Mouse (Mus musculus) CH12.LX (cell line): ENCODE data around the gene Tmem191c. TPM values are rescaled to one million over a fixed set of nuclear protein-coding genes. Genes with fewer than 3 reads are reported as not detected.

Source experiments
- DNase-seq: peaks from one replicate; pipeline ENCODE4 v3.0.0-alpha.2; 2013; ENCODE audit errors: extremely low read depth
- H3K27ac ChIP-seq: 2 replicates; pipeline ENCODE4 v1.5.1; 2012; ENCODE audit warnings: low read depth, mild to moderate bottlenecking, control low read depth, moderate library complexity; ENCODE audit not compliant: insufficient read depth
- H3K27me3 ChIP-seq: replicated peaks from 2 replicates; pipeline ENCODE3; 2012; ENCODE audit warnings: inconsistent platforms
- H3K36me3 ChIP-seq, 2 experiments: replicated peaks in 1 of 2; 2 replicates each; pipeline versions ENCODE3 to v1.6.1; 2012; ENCODE audit warnings: inconsistent platforms in 1 of 2, low read length in 1 of 2, mild to moderate bottlenecking in 1 of 2, mixed read lengths in 1 of 2, moderate library complexity in 1 of 2; ENCODE audit not compliant: control insufficient read depth in 1 of 2, insufficient read depth in 1 of 2
- H3K4me1 ChIP-seq, 2 experiments: 2 replicates each; pipeline ENCODE4 v1.6.1; 2012; ENCODE audit warnings: inconsistent platforms in 1 of 2, moderate library complexity in 1 of 2; ENCODE audit not compliant: insufficient read depth in 2 of 2, control insufficient read depth in 1 of 2
- H3K4me2 ChIP-seq: 2 replicates; pipeline ENCODE4 v1.6.1; 2012; ENCODE audit warnings: low read depth, mild to moderate bottlenecking, control low read depth; ENCODE audit not compliant: poor library complexity, insufficient read depth, severe bottlenecking
- H3K4me3 ChIP-seq, 3 experiments: fragments of 150-350 bp in 1 of 3; sonication (generic) in 1 of 3; replicated peaks in 1 of 3; 2 replicates each; pipeline versions ENCODE3 to v1.5.1; 2011 to 2012; ENCODE audit warnings: low read depth in 2 of 3, low read length in 2 of 3, mild to moderate bottlenecking in 2 of 3, moderate library complexity in 2 of 3, control low read depth in 1 of 3, improper control_type of control experiment in 1 of 3, inconsistent platforms in 1 of 3, mixed read lengths in 1 of 3; ENCODE audit not compliant: poor library complexity in 1 of 3
- H3K79me2 ChIP-seq: replicated peaks from 2 replicates; pipeline ENCODE4 v1.6.1; 2012; ENCODE audit warnings: mild to moderate bottlenecking, moderate library complexity; ENCODE audit not compliant: control insufficient read depth, poor library complexity, insufficient read depth, severe bottlenecking; ENCODE audit errors: extremely low read depth
- H3K9ac ChIP-seq: 2 replicates; pipeline ENCODE4 v1.6.1; 2012; ENCODE audit warnings: low read depth, mild to moderate bottlenecking, control low read depth, moderate library complexity; ENCODE audit not compliant: insufficient read depth
- H3K9me3 ChIP-seq: replicated peaks from 2 replicates; pipeline ENCODE3; 2012; ENCODE audit warnings: low read length, inconsistent platforms, mixed read lengths
- CTCF ChIP-seq, 2 experiments: IDR thresholded peaks in 1 of 2; conservative IDR thresholded peaks in 1 of 2; 2 replicates each; pipeline ENCODE4 v1.5.1; 2011 to 2012; ENCODE audit warnings: low read depth in 2 of 2, low read length in 2 of 2, improper control_type of control experiment in 1 of 2, inconsistent platforms in 1 of 2, mild to moderate bottlenecking in 1 of 2, moderate library complexity in 1 of 2
- E2F4 ChIP-seq: IDR thresholded peaks from 2 replicates; pipeline ENCODE4 v1.6.1; 2011; ENCODE audit warnings: low read depth, low read length, improper control_type of control experiment; ENCODE audit not compliant: insufficient replicate concordance
- EP300 ChIP-seq: IDR thresholded peaks from 2 replicates; pipeline ENCODE4 v1.6.1; 2011; ENCODE audit warnings: low read length, improper control_type of control experiment
- ETS1 ChIP-seq: conservative IDR thresholded peaks from 2 replicates; pipeline ENCODE4 v1.6.1; 2012; ENCODE audit warnings: low read depth, mild to moderate bottlenecking, inconsistent platforms, low read length, improper control_type of control experiment, moderate library complexity
- HCFC1 ChIP-seq: IDR thresholded peaks from 2 replicates; pipeline ENCODE4 v1.6.1; 2012; ENCODE audit warnings: low read depth, mild to moderate bottlenecking, inconsistent platforms, low read length, improper control_type of control experiment
- KAT2A ChIP-seq: IDR thresholded peaks from 2 replicates; pipeline ENCODE4 v1.6.1; 2012; ENCODE audit warnings: low read length, improper control_type of control experiment, inconsistent platforms; ENCODE audit not compliant: insufficient replicate concordance
- MAFK ChIP-seq: IDR thresholded peaks from 2 replicates; pipeline ENCODE4 v1.6.1; 2011; ENCODE audit warnings: low read length, improper control_type of control experiment; ENCODE audit not compliant: insufficient replicate concordance
- MAZ ChIP-seq: IDR thresholded peaks from 2 replicates; pipeline ENCODE4 v1.6.1; 2012; ENCODE audit warnings: low read depth, mild to moderate bottlenecking, inconsistent platforms, low read length, improper control_type of control experiment, moderate library complexity
- NRF1 ChIP-seq: IDR thresholded peaks from 2 replicates; pipeline ENCODE4 v1.6.1; 2014; ENCODE audit warnings: low read depth, mild to moderate bottlenecking, inconsistent platforms, low read length, improper control_type of control experiment, moderate library complexity
- PAX5 ChIP-seq: IDR thresholded peaks from 2 replicates; pipeline ENCODE4 v1.6.1; 2012; ENCODE audit warnings: low read length, inconsistent platforms, mixed read lengths
- POLR2A ChIP-seq: IDR thresholded peaks from 2 replicates; pipeline ENCODE4 v1.6.1; 2011; ENCODE audit warnings: low read depth, mild to moderate bottlenecking, improper control_type of control experiment, low read length
- POLR2AphosphoS2 ChIP-seq: IDR thresholded peaks from 2 replicates; pipeline ENCODE4 v1.6.1; 2011; ENCODE audit warnings: low read depth, low read length, improper control_type of control experiment
- RCOR1 ChIP-seq: conservative IDR thresholded peaks from 2 replicates; pipeline ENCODE4 v1.6.1; 2012; ENCODE audit warnings: low read depth, mild to moderate bottlenecking, inconsistent platforms, low read length, improper control_type of control experiment
- SMC3 ChIP-seq: IDR thresholded peaks from 2 replicates; pipeline ENCODE4 v1.6.1; 2011; ENCODE audit warnings: low read depth, low read length, improper control_type of control experiment
- TCF12 ChIP-seq: IDR thresholded peaks from 2 replicates; pipeline ENCODE4 v1.6.1; 2014; ENCODE audit warnings: low read depth, mild to moderate bottlenecking, inconsistent platforms, low read length, improper control_type of control experiment
- USF1 ChIP-seq: IDR thresholded peaks from 2 replicates; pipeline ENCODE4 v1.6.1; 2014; ENCODE audit warnings: low read depth, mild to moderate bottlenecking, inconsistent platforms, low read length, improper control_type of control experiment
- ZC3H11A ChIP-seq: IDR thresholded peaks from 2 replicates; pipeline ENCODE4 v1.6.1; 2012; ENCODE audit warnings: low read depth, mild to moderate bottlenecking, inconsistent platforms, low read length, improper control_type of control experiment
- ZMIZ1 ChIP-seq: IDR thresholded peaks from 2 replicates; pipeline ENCODE4 v1.6.1; 2012; ENCODE audit warnings: low read depth, mild to moderate bottlenecking, inconsistent platforms, low read length, improper control_type of control experiment
- dilution Hi-C: fragments of 300-500 bp; cut with MboI; formaldehyde crosslinking; loops from 2 replicates; pipeline ENCODE4 v1.14.3; 2020; ENCODE audit warnings: low sequenced_read_pairs; ENCODE audit not compliant: extremely low pct_unique_long_range_greater_than_20kb, extremely low pct_ligation_motif_present
- in situ Hi-C: fragments of 300-500 bp; cut with MboI; formaldehyde crosslinking; loops from 3 replicates; pipeline ENCODE4 v1.14.3; 2019; ENCODE audit warnings: low sequenced_read_pairs, low pct_ligation_motif_present, low pct_unique_long_range_greater_than_20kb, mixed read lengths
- polyA plus RNA-seq: library from polyadenylated mRNA; unstranded; fragments of >175 nt; gene quantifications from 2 replicates; pipeline ENCODE4 v1.2.1, GENCODE M21; 2012; ENCODE audit warnings: low read depth; ENCODE audit not compliant: insufficient read length
- total RNA-seq, 2 experiments: library from RNA; depleted of rRNA; stranded (reverse); fragments of 300-350 nt in 1 of 2; fragments of >200 nt in 1 of 2; gene quantifications; 2 replicates each; pipeline ENCODE4 v1.2.3; 2012 to 2014

Tmem191c gene
- total and polyA plus RNA-seq, 3 experiments, result 2.6 to 11.3 (median 7.9) TPM

DNA sequence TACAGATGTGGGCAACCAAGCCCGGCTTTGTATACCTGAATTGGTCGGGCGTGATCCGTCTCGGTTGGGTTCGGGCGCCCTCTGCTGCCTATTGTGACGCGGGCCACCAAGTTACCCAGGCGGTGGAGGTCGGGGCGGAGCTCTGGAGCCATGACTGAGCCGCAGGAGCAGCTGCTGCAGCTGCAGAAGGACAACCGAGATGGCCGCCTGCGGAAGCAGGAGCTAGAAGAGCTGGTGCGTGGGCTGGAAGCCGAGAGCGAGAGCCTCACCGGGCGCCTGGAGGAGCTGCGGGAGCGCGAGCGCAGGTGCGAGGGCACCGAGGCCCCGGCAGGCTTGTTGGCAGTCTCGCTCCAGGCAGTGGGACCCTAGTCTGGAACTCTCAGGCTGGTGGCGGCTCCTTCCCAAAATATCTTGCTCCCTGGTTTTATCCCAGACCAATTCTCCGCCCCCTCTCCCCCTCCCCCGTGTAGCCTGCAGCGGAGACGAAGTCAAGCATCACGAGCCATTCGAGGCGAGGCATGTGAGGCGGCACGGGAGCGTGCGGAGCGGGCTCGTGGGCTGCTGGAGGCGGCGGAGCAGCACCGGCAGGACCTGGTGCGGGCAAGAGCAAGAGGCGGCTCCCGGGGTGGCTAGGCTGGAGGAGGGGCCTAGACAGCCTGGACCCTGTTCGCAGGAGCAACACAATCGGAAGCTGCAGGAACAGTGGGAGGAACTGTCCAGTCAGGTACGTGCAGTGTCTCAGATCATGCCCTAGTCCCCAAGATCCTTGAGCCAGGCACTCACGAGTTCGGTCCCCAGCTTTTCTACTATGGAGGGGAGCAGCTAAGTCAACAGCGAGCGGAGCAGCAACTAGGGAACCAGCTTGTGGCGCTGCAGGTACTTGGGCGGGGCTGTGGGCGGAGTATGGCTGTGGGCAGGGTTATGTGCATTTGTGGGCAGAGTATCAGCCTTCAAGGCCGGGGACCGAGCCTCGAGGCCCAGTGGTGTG lies 581 bp downstream of the Tmem191c start (continued):
- TF ChIP-seq NRF1 (peak; percentile 65), E2F4 (no peak), SMC3 (peak; percentile 99), POLR2AphosphoS2 (no peak), USF1 (no peak), ZMIZ1 (no peak), PAX5 (no peak), ETS1 (0 out of 2 replicates have a peak, but pooled peaks have one; percentile 20), HCFC1 (no peak; the same call in 1 of the 2 replicates), TCF12 (peak; percentile 85), KAT2A (no peak), ZC3H11A (peak; percentile 91), CTCF (conservative IDR thresholded peaks at IDR 0.05 in 1 of 2, IDR thresholded peaks at IDR 0.05 in 1 of 2; ENCODE audit: low read depth in 2 of 2, low read length in 2 of 2) (peak in 1 of 2 experiments; percentile 99; a peak in 3 of 4 replicates), EP300 (no peak), MAZ (no peak)

DNA sequence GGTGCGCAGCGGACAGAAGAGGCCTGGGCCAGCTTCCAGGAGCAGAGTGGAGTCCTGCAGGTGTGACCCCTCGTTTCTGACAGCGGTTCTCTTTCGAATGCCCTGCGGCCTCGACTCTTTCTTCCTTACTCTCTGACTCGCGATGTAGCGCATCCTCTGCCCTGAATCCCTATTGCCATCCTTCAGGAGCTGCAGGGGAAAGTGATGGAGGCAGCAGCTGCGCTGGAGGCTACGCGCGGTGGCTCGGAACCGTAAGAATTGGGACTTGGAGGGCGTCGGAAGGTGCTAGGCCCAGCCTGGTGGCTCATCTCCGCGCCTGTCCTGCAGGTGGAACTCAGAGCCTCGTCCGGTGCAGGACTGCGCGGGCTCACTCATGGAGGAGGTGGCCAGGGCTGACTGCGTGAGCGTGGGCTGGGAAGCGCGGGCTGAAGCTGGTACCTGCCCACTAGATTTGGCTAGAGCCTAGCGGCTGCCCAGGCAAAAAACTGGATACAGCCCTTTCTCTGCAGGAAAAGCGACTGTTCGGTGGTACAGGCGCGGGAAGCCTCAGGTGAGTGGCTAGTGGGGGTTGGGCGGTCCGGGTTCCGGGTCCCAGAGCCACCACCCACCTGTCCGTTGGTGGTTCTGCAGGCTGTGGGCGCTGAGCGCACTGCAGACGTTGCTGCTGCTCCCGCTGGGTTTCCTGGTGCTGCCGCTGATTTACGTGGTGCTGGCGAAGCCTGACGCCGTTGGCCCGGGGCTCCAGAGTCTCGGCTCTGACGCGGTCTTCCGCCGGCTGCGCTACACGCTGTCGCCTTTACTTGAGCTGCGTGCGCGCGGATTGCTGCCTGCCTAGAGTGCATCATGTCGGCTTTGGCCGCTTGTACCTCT lies 1.7 kb downstream of the Tmem191c start:
- peaks cover 2% of the 10 kb centered on the region for H3K27me3 ChIP-seq
- H3K4me1 ChIP-seq, result peaks cover 4 to 8% of the 10 kb centered on the region in 2 experiments; a peak in 2 of 4 replicates
- H3K4me2 ChIP-seq, result no peak overlapping the region
- H3K27ac ChIP-seq, result no peak overlapping the region
- dilution Hi-C loops, result no loop called here
- no peak overlapping the region for H3K4me3 ChIP-seq
- TF ChIP-seq POLR2AphosphoS2 (no peak), ETS1 (no peak), POLR2A (no peak), RCOR1 (no peak), MAFK (no peak), ZMIZ1 (no peak)
- no peaks in the 10 kb centered on the region for H3K9me3 ChIP-seq
- H3K9ac ChIP-seq, result no peak overlapping the region
- in situ Hi-C loops, result no loop called here
- DNase-seq, result no peak
- H3K79me2 ChIP-seq, result no peaks in the 10 kb centered on the region
- H3K36me3 ChIP-seq, result peaks cover 39 to 60% of the 10 kb centered on the region in 2 experiments
